Mouse (Mus musculus): ENCODE measurements around the gene Fcor. TPM values are rescaled to one million over a fixed set of nuclear protein-coding genes. Genes with fewer than 3 reads are reported as not detected.

Gene Fcor
- polyA plus RNA-seq, 1 experiment = 15.5 TPM

DNA sequence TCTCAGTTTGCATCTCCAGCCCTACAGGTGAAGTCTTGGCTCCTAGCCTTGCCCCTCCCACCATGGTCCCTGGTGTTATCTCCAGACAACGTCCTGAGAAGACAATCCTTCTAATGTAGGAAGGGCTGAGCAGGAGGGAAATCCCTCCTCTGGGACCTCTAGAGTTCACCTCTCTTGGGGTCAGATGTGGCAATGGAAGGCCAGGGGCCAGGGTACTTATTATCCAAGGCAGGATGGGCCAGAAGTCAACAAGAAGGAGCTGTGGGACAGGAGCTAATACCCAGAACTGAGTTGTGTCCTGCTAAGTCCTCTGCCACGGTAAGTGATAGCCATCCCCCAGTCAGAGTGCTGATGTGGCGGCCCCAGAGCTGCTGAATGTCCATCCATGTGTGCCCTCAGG lies 16.6 kb downstream of the Fcor start, which contains the start of gene Retn:
Retn (plus strand) TSS at position 245 of the 400 bp plus-strand sequence.
- no peak for DNase-seq
- Histone ChIP-seq H3K4me3 (ENCODE audit: insufficient read depth, low read depth, low read length) (no peak within 1 kb of the TSS), H3K36me3 (ENCODE audit: control insufficient read depth, insufficient read depth, low read length) (no peaks in the 10 kb centered on the region), H3K27me3 (replicated peaks; ENCODE audit: control insufficient read depth, insufficient read depth, low read length) (no peaks in the 10 kb centered on the region), H3K4me1 (ENCODE audit: control insufficient read depth, insufficient read depth, low read length) (no peaks in the 10 kb centered on the region), H3K27ac (ENCODE audit: insufficient read depth, low read depth, low read length) (no peak within 1 kb of the TSS)
- TF ChIP-seq POLR2A (IDR thresholded peaks at IDR 0.05; ENCODE audit: low read depth, low read length) = no peak
- no peak for TF ChIP-seq CTCF (conservative IDR thresholded peaks at IDR 0.05; ENCODE audit: insufficient read depth, insufficient read length, low read depth, low read length)
- 74% methylated on average over 3 of the region's 3 CpGs for WGBS

DNA sequence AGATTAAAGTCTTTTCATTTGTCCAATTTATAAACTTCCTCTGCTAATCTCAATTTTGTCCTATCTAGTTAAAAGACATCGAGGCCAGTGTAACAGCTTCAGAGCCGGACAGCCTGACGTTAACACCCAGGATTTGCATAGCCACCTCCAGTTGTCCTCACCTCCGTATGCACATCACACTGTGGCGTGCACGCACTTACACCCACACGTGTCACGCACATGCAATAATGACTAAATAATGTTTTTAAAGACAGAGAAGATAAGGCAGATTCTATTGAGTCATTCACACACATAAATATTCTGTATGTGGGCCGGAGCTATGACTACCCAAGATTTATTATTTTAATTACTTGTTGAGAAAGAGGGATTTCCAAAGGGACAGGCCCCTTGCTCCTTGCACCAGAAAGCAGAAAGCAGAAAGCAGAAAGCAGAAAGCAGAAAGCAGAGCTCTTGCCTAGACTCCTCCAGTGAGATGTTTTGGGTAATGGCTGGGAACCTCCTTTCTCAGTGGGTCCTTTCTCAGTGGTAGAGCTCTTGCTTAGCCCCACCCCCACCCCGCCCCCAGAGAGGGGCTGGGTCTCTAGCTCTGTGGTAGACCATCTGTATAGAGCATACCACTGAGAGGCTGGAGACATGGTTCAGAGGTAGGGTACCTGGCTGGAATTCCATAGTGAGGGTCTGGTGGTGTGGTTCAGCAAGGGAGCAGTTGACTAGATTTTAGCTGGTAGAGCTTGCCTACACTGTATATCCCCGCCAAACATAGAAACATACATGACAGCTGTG lies 17.2 kb downstream of the Fcor start:
- no peaks in the 10 kb centered on the region for H3K4me1 ChIP-seq (ENCODE audit: control insufficient read depth, insufficient read depth, low read length)
- H3K36me3 ChIP-seq (ENCODE audit: control insufficient read depth, insufficient read depth, low read length) = no peaks in the 10 kb centered on the region
- TF ChIP-seq CTCF (conservative IDR thresholded peaks at IDR 0.05; ENCODE audit: insufficient read depth, insufficient read length, low read depth, low read length) (no peak), POLR2A (IDR thresholded peaks at IDR 0.05; ENCODE audit: low read depth, low read length) (no peak)
- H3K27ac ChIP-seq (ENCODE audit: insufficient read depth, low read depth, low read length) = no peak overlapping the region
- DNase-seq = no peak
- no peaks in the 10 kb centered on the region for H3K27me3 ChIP-seq (replicated peaks; ENCODE audit: control insufficient read depth, insufficient read depth, low read length)
- WGBS = 80% methylated on average over 11 of the region's 11 CpGs
- no peak overlapping the region for H3K4me3 ChIP-seq (ENCODE audit: insufficient read depth, low read depth, low read length)

DNA sequence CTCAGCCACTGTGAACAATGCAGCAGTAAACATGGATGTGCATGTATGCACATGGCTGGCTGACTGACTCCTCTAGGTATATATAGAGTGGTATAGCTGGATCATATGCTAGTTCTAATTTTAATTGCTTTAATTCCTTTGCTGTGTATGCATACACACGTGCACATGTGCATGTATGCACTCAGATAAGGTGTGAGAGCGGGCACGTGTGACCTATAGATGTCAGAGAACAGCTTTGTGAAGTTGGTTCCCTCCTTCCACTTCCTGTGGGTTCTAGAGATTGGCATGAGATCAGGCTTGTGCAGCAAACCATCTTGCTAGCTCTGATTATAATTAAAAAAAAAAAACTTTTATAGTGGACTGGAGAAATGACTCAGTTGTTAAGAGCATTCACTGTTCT lies 19.3 kb downstream of the Fcor start:
- no peaks in the 10 kb centered on the region for H3K4me1 ChIP-seq (ENCODE audit: control insufficient read depth, insufficient read depth, low read length)
- H3K36me3 ChIP-seq (ENCODE audit: control insufficient read depth, insufficient read depth, low read length) = no peaks in the 10 kb centered on the region
- H3K27ac ChIP-seq (ENCODE audit: insufficient read depth, low read depth, low read length) = no peak overlapping the region
- no peak overlapping the region for H3K4me3 ChIP-seq (ENCODE audit: insufficient read depth, low read depth, low read length)
- no peak for DNase-seq
- 62% methylated on average over 3 of the region's 3 CpGs for WGBS
- TF ChIP-seq POLR2A (IDR thresholded peaks at IDR 0.05; ENCODE audit: low read depth, low read length) = no peak
- no peak for TF ChIP-seq CTCF (conservative IDR thresholded peaks at IDR 0.05; ENCODE audit: insufficient read depth, insufficient read length, low read depth, low read length)
- no peaks in the 10 kb centered on the region for H3K27me3 ChIP-seq (replicated peaks; ENCODE audit: control insufficient read depth, insufficient read depth, low read length)

DNA sequence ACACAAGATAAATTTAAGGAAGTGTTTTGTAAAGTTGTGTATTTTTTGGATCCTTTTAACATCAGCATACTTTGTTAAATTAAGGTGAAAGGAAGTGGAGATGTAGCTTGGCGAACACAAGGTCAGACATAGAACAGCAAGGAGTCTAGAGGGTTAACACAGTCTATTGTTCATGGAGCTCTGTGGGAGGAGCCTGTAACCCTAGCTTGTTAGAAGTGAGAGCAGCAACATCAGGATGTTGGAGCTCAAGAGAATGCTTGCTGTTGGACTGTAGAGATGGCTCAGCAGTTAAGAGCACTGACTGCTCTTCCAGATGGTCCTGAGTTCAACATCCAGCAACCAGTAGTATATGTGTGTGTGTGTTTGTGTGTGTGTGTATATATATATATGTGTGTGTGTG lies 23.2 kb downstream of the Fcor start:
- WGBS = 74% methylated on average over 1 of the region's 1 CpGs
- Histone ChIP-seq H3K27me3 (replicated peaks; ENCODE audit: control insufficient read depth, insufficient read depth, low read length) (no peaks in the 10 kb centered on the region), H3K4me1 (ENCODE audit: control insufficient read depth, insufficient read depth, low read length) (no peaks in the 10 kb centered on the region), H3K4me3 (ENCODE audit: insufficient read depth, low read depth, low read length) (no peak overlapping the region), H3K36me3 (ENCODE audit: control insufficient read depth, insufficient read depth, low read length) (no peaks in the 10 kb centered on the region), H3K27ac (ENCODE audit: insufficient read depth, low read depth, low read length) (no peak overlapping the region)
- no peak for DNase-seq
- TF ChIP-seq CTCF (conservative IDR thresholded peaks at IDR 0.05; ENCODE audit: insufficient read depth, insufficient read length, low read depth, low read length) (no peak), POLR2A (IDR thresholded peaks at IDR 0.05; ENCODE audit: low read depth, low read length) (no peak)

DNA sequence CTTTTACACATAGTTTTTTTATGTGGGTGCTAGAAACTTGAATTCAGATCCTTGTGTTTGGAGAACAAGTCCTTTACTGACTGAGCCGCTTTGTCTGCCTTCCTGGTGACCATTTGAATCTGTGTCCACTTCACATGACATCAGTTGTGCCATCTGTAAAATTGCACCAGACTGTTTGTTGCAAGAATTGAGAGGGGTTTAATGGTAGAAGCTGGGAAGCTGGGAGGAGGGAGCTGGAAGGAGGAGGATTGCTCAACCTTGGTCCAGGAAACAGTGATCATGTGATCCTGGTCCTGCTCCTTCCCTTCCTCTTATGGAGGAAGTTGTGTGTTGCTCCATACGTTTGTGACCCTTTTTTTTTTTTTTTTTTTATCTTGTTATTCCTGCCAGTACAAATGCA lies 23.9 kb downstream of the Fcor start:
- Histone ChIP-seq H3K4me3 (ENCODE audit: insufficient read depth, low read depth, low read length) (no peak overlapping the region), H3K36me3 (ENCODE audit: control insufficient read depth, insufficient read depth, low read length) (no peaks in the 10 kb centered on the region), H3K4me1 (ENCODE audit: control insufficient read depth, insufficient read depth, low read length) (no peaks in the 10 kb centered on the region), H3K27me3 (replicated peaks; ENCODE audit: control insufficient read depth, insufficient read depth, low read length) (no peaks in the 10 kb centered on the region), H3K27ac (ENCODE audit: insufficient read depth, low read depth, low read length) (no peak overlapping the region)
- no peak for DNase-seq
- 70% methylated on average over 2 of the region's 2 CpGs for WGBS
- TF ChIP-seq CTCF (conservative IDR thresholded peaks at IDR 0.05; ENCODE audit: insufficient read depth, insufficient read length, low read depth, low read length) (no peak), POLR2A (IDR thresholded peaks at IDR 0.05; ENCODE audit: low read depth, low read length) (no peak)

DNA sequence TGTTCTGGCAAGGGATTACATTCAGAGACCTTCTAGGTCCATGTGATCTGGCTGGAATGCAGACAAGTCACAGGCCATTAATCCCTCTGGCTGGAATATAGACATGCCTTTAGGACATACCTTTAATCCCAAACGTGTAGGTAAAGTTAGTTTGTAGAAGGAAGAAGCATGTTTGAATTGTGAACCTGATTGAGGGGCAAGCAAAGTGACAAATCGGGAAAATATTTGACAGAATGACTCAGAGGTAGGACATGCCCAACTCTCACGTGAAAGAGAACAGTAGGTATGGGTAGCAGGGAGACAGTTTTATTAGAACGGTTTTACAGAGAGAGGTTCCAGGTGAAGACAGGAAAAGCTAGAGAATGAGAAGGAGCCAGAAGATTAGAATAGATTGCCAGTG lies 24.6 kb downstream of the Fcor start:
- Histone ChIP-seq H3K4me3 (ENCODE audit: insufficient read depth, low read depth, low read length) (no peak overlapping the region), H3K4me1 (ENCODE audit: control insufficient read depth, insufficient read depth, low read length) (no peaks in the 10 kb centered on the region), H3K27me3 (replicated peaks; ENCODE audit: control insufficient read depth, insufficient read depth, low read length) (no peaks in the 10 kb centered on the region), H3K36me3 (ENCODE audit: control insufficient read depth, insufficient read depth, low read length) (no peaks in the 10 kb centered on the region), H3K27ac (ENCODE audit: insufficient read depth, low read depth, low read length) (no peak overlapping the region)
- TF ChIP-seq CTCF (conservative IDR thresholded peaks at IDR 0.05; ENCODE audit: insufficient read depth, insufficient read length, low read depth, low read length) (no peak), POLR2A (IDR thresholded peaks at IDR 0.05; ENCODE audit: low read depth, low read length) (no peak)
- DNase-seq = peak; percentile 41
- 36% methylated on average over 4 of the region's 4 CpGs for WGBS

DNA sequence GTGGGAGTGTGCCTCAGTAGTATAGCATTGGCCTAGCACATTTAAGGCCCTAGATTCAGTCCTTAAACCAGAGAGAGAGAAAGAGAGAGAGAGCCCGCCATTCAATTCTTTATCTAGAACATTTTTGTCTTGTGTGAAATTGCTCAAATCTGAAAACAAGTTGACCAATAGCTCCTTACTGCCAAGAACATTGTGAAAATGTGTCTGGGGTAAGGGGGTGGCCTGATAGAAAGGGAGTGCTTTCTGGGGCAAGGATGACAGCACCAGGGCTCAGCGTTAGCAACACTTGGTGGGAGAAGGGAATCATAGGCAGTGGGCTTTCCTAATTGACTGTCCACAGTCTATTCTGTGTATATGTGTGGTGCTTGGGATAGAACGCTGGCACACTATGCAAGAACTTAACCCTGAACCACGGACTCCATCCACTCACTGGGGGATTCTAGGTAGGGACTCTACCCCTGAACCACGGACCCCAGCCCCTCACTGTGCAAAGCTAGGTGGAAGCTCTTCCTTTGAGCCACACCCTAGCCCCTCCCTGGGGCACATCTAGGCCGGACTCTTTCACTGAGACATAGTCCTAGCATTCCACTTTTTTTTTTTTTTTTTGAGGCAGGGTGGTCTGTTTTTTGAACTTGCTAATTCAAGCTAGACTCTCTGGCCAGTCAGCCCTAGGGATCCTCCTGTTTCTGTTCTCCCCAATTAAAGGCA lies 25.2 kb downstream of the Fcor start:
- H3K4me3 ChIP-seq (ENCODE audit: insufficient read depth, low read depth, low read length) = no peak overlapping the region
- 77% methylated on average over 6 of the region's 6 CpGs for WGBS
- no peaks in the 10 kb centered on the region for H3K27me3 ChIP-seq (replicated peaks; ENCODE audit: control insufficient read depth, insufficient read depth, low read length)
- no peaks in the 10 kb centered on the region for H3K4me1 ChIP-seq (ENCODE audit: control insufficient read depth, insufficient read depth, low read length)
- TF ChIP-seq CTCF (conservative IDR thresholded peaks at IDR 0.05; ENCODE audit: insufficient read depth, insufficient read length, low read depth, low read length) = no peak
- no peak for TF ChIP-seq POLR2A (IDR thresholded peaks at IDR 0.05; ENCODE audit: low read depth, low read length)
- H3K27ac ChIP-seq (ENCODE audit: insufficient read depth, low read depth, low read length) = no peak overlapping the region
- no peak for DNase-seq
- no peaks in the 10 kb centered on the region for H3K36me3 ChIP-seq (ENCODE audit: control insufficient read depth, insufficient read depth, low read length)
